Mouse (Mus musculus) liver, embryonic 11.5 days (tissue): ENCODE results near the gene Pkd1. TPM values are rescaled to one million over a fixed set of nuclear protein-coding genes. Genes with fewer than 3 reads are reported as not detected.

Experiments used
- ATAC-seq: fragments of 200-750 bp; cut with Nextera tagmentation; replicated peaks from 2 replicates; pipeline ENCODE4 v1.8.0; 2017; ENCODE audit warnings: moderate number of reproducible peaks, mild to moderate bottlenecking, moderate TSS enrichment, moderate library complexity; ENCODE audit not compliant: low FRiP score
- DNase-seq: peaks from one replicate; pipeline ENCODE4 v3.0.0-alpha.2; 2017; ENCODE audit warnings: low spot score
- H3K27ac ChIP-seq: fragments of 300-500 bp; sonication (generic); 2 replicates; pipeline ENCODE4 v1.5.1; 2014; ENCODE audit warnings: mild to moderate bottlenecking, low read depth, low read length, control low read depth
- H3K27me3 ChIP-seq: fragments of 300-500 bp; sonication (generic); replicated peaks from 2 replicates; pipeline ENCODE4 v1.6.1; 2014; ENCODE audit warnings: low read length, mixed read lengths; ENCODE audit not compliant: control insufficient read depth, insufficient read depth
- H3K36me3 ChIP-seq: fragments of 300-500 bp; sonication (generic); 2 replicates; pipeline ENCODE4 v1.6.1; 2014; ENCODE audit warnings: mild to moderate bottlenecking, low read length, moderate library complexity, mixed read lengths; ENCODE audit not compliant: control insufficient read depth, insufficient read depth
- H3K4me1 ChIP-seq: fragments of 300-500 bp; sonication (generic); replicated peaks from 2 replicates; pipeline ENCODE4 v1.6.1; 2014; ENCODE audit warnings: low read length, mixed read lengths; ENCODE audit not compliant: control insufficient read depth, insufficient read depth
- H3K4me2 ChIP-seq: fragments of 300-500 bp; sonication (generic); 2 replicates; pipeline ENCODE4 v1.6.1; 2014; ENCODE audit warnings: mild to moderate bottlenecking, control low read depth, moderate library complexity
- H3K4me3 ChIP-seq: fragments of 300-500 bp; sonication (generic); 2 replicates; pipeline ENCODE4 v1.5.1; 2014; ENCODE audit warnings: low read depth, low read length, control low read depth
- H3K9ac ChIP-seq: fragments of 300-500 bp; sonication (generic); 2 replicates; pipeline ENCODE4 v1.6.1; 2014; ENCODE audit warnings: low read depth, low read length, control low read depth
- H3K9me3 ChIP-seq: fragments of 300-500 bp; sonication (generic); 2 replicates; pipeline ENCODE4 v1.6.1; 2016; ENCODE audit warnings: low read length, inconsistent platforms, mixed read lengths; ENCODE audit not compliant: control insufficient read depth
- WGBS: fragments of 180-500 bp; shearing (Covaris S2); extraction: QIAGEN DNeasy Blood & Tissue Kit; methylation state at CpG from one replicate; pipeline ENCODE4 v1.1.7; 2014; 5-methylcytosine and 5-hydroxymethylcytosine counted together
- polyA plus RNA-seq: library from polyadenylated mRNA; unstranded; fragments of >200 nt; fragmentation: Nextera tagmentation; extraction: Ambion mirVana; gene quantifications from 2 replicates; pipeline ENCODE4 v1.2.1, GENCODE M21; 2014

The Pkd1 gene
- polyA plus RNA-seq, 1 experiment from 2014 or later = 12.2 TPM

DNA sequence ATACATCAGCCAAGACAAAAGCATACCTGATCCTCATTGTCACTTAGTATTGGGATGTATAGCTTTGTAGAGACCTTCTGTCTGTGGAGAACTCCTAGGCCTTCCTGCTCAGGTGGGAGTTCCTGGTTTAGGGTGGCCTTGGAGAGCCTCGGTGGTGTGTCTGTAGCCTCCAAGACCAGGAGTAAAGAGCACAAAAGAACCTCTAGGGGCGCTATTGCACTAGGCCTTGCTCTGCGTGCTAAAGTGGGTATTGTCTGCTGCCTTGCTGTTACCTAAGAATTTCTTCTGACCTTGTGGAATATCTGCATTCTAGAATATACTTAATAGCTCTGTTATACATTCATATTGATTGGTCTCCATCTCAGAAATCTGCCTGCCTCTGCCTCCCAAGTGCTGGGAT lies 9.3 kb upstream of the Pkd1 start:
- 10% methylated on average over 3 of the region's 3 CpGs for WGBS
- H3K27ac ChIP-seq = no peak overlapping the region
- H3K9ac ChIP-seq = no peak overlapping the region
- H3K4me2 ChIP-seq = no peak overlapping the region
- no peaks in the 10 kb centered on the region for H3K36me3 ChIP-seq
- H3K27me3 ChIP-seq = peaks cover 3% of the 10 kb centered on the region; the same call in 1 of the 2 replicates
- H3K4me1 ChIP-seq = no peaks in the 10 kb centered on the region
- no peaks in the 10 kb centered on the region for H3K9me3 ChIP-seq
- DNase-seq = peak; percentile 42
- H3K4me3 ChIP-seq = no peak overlapping the region
- 0 out of 2 replicates have a peak, but pooled peaks have one; percentile 68 for ATAC-seq

DNA sequence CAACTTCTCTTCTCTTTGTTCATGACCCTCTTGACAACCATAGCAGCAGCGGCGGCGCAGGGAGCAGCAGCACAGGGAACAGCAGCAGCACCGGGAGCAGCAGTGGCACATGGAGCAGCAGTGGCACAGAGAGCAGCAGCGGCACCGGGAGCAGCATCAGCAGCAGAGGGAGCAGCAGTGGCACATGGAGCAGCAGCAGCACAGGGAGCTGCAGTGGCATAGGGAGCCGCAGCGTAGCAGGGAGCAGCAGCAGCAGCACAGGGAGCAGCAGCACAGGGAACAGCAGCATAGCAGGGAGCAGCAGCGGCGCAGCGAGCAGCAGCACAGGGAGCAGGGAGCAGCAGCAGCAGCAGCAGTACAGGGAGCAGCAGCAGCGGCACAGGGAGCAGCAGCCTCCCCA lies 5.0 kb upstream of the Pkd1 start:
- no peak overlapping the region for H3K4me3 ChIP-seq
- peaks cover 3% of the 10 kb centered on the region; the same call in 1 of the 2 replicates for H3K27me3 ChIP-seq
- no peaks in the 10 kb centered on the region for H3K9me3 ChIP-seq
- no peaks in the 10 kb centered on the region for H3K4me1 ChIP-seq
- ATAC-seq (no peak), DNase-seq (no peak)
- 27% methylated on average over 12 of the region's 12 CpGs for WGBS
- H3K9ac ChIP-seq = 0 out of 2 replicates have a peak overlapping the region, but pooled peaks have one; percentile 44
- H3K27ac ChIP-seq = no peak overlapping the region; the same call in 1 of the 2 replicates
- H3K36me3 ChIP-seq = no peaks in the 10 kb centered on the region
- peak overlapping the region; percentile 33 for H3K4me2 ChIP-seq

DNA sequence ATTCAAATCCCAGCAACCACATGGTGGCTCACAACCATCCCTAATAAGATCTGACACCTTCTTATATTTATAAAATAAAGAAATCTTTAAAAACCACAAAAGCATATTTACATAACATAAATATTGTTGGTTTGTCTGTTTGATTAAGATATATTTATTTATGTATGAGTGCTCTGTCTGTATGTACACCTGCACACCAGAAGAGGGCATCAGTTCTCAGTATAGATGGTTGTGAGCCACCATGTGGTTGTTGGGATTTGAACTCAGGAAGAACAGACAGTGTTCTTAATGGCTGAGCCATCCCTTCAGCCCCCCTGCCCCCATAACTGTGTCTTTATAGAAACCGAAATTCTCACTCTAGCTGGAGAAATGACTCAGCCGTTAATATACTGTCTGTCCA lies 4.4 kb upstream of the Pkd1 start:
- DNase-seq = no peak
- H3K4me1 ChIP-seq = no peaks in the 10 kb centered on the region
- no peak overlapping the region for H3K9ac ChIP-seq
- no peak for ATAC-seq
- H3K4me2 ChIP-seq = no peak overlapping the region
- no peak overlapping the region for H3K4me3 ChIP-seq
- no peaks in the 10 kb centered on the region for H3K9me3 ChIP-seq
- H3K27me3 ChIP-seq = peaks cover 3% of the 10 kb centered on the region; the same call in 1 of the 2 replicates
- WGBS = 91% methylated on average over 2 of the region's 2 CpGs
- H3K36me3 ChIP-seq = no peaks in the 10 kb centered on the region
- no peak overlapping the region for H3K27ac ChIP-seq

DNA sequence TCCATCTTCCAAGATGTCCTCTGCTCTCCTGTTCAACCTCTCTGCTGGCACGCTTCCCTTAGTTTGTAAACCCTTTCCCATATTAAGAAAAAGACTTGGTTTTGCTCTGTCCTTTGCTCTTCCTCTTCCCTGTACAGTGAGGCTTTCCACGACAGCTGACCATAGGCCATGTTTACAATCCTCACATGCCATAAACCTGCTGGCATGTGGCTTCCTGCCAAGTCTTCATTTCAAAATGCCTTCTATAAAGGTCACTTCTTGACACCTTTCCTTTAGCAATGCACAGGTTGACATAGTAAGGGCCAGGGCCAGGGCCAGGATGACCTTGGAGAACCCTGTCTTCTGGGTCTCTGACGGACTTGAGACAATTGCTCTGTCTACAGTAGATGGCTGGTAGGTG lies 3.4 kb upstream of the Pkd1 start:
- Histone ChIP-seq H3K9me3 (no peaks in the 10 kb centered on the region), H3K4me2 (no peak overlapping the region), H3K27ac (no peak overlapping the region), H3K9ac (no peak overlapping the region), H3K27me3 (peaks cover 3% of the 10 kb centered on the region; the same call in 1 of the 2 replicates), H3K36me3 (no peaks in the 10 kb centered on the region), H3K4me3 (no peak overlapping the region), H3K4me1 (peaks cover 7% of the 10 kb centered on the region)
- WGBS = 81% methylated on average over 3 of the region's 3 CpGs
- DNase-seq (no peak), ATAC-seq (no peak)

DNA sequence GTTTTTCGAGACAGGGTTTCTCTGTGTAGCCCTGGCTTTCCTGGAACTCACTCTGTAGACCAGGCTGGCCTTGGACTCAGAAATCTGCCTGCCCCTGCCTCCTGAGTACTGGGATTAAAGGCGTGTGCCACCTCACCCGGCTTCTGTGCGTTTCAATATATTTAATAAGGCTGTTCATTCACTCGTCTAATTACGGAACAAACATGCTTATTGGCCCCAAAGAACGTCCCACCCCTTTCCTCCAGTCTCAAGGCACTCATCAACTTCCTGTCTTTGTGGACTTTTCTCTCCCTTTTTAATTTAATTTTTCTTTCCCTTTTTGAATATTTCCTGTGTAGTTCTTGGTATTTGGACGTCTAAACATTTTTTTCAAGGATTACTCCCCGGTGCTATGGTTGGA lies 1.2 kb upstream of the Pkd1 start:
- Histone ChIP-seq H3K4me1 (peaks cover 7% of the 10 kb centered on the region), H3K9ac (peak overlapping the region; percentile 51), H3K9me3 (no peaks in the 10 kb centered on the region), H3K4me3 (peak overlapping the region; percentile 93), H3K27me3 (peaks cover 3% of the 10 kb centered on the region; the same call in 1 of the 2 replicates), H3K27ac (peak overlapping the region; percentile 52; the same call in 1 of the 2 replicates), H3K36me3 (no peaks in the 10 kb centered on the region), H3K4me2 (peak overlapping the region; percentile 96)
- DNase-seq = no peak
- 22% methylated on average over 9 of the region's 9 CpGs for WGBS
- ATAC-seq = no peak

DNA sequence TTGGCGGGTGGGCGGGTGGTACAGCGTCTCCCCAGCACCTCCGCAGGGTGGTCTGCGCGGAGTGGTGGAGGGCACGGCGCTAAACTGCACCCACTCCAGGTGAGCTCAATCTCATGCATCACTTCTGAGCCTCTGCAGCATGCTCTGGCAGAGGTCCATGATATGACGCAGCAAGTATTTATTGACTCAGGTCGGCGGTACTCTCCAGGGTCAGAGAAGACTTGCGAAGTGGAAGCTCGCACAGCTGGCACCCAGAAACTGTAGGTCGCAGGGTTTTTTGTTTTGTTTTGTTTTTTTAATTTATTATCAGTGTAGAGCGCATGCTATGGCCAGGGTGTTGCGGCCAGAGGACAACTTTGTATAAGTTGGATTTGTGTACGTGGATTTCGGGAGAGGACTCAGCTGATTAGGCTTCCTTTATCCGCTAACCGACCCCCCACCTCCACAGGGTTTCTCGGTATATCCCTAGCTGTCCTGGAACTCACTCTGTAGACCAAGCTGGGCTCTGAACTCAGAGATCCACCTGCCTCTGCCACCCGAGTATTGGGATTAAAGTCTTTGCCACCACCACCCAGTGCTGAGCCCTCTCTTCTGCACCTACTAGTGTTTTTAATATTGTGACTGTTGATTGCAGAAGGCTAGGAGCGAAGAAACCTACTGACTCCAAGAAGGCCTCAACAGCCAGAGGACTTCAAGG lies 565 bp upstream of the Pkd1 start:
- 2% methylated on average over 23 of the region's 23 CpGs for WGBS
- Histone ChIP-seq H3K9ac (peak overlapping the region; percentile 51), H3K4me2 (peak overlapping the region; percentile 96), H3K4me1 (peaks cover 7% of the 10 kb centered on the region), H3K27me3 (peaks cover 3% of the 10 kb centered on the region; the same call in 1 of the 2 replicates), H3K4me3 (peak overlapping the region; percentile 93), H3K36me3 (no peaks in the 10 kb centered on the region), H3K27ac (peak overlapping the region; percentile 52), H3K9me3 (no peaks in the 10 kb centered on the region)
- ATAC-seq (peak; percentile 43), DNase-seq (peak; percentile 70)

DNA sequence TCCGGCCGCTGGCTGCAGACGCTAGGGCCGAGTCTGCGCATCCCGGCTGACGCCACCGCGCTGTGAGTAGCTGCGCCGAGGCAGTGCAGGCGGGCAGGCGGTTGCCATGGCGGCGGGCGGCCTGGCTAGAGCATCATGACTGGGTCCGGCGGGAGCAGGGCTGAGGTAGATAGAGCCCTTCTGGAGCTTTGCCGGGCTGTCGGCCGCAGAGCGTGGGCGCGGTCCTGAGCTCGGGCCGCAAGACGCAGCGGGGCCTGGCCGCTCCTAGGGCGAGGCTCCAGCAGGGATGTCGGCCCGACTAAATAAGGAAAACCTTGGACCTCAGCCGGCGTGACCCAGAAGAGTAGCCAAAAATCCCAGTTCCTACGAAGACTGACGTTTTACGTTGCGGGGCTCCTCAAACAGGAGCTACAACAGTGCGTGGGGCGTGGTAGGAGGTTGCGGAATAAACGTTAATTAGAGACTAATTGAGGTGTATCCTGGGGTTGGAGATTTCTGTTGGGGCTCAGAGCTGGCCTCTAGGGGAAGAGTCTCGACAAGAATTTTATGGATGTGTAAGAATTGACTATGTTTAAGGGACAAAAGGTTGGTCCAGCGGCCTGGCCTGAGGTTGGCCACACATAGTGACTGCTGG lies 899 bp downstream of the Pkd1 start:
- H3K27ac ChIP-seq = peak overlapping the region; percentile 93
- H3K9ac ChIP-seq = peak overlapping the region; percentile 92
- no peaks in the 10 kb centered on the region for H3K27me3 ChIP-seq
- no peak for DNase-seq
- peak overlapping the region; percentile 93 for H3K4me3 ChIP-seq
- H3K4me2 ChIP-seq = peak overlapping the region; percentile 96
- H3K4me1 ChIP-seq = peaks cover 7% of the 10 kb centered on the region
- peak; percentile 61 for ATAC-seq
- no peaks in the 10 kb centered on the region for H3K36me3 ChIP-seq
- H3K9me3 ChIP-seq = no peaks in the 10 kb centered on the region
- 2% methylated on average over 44 of the region's 44 CpGs for WGBS

DNA sequence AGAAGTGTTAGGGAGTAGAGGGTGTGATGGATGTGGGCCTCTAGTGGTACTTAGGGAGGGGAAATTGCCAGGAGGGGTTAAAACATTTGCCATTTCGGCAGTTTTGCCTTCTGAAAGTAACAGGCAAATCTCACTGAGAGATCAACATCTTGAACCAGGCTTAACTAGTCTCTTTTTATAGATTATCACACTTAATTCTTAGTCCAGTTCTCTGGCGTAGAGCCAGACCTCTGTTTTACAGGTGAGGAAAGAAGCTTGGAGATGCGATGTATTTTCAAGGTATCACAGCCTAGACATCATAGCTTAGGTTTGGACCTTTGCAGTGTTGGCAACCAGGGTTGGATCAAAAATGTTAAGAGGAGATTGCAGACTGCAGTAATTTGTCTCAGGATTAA lies 1.4 kb downstream of the Pkd1 start:
- Histone ChIP-seq H3K4me1 (peaks cover 7% of the 10 kb centered on the region), H3K9ac (peak overlapping the region; percentile 92), H3K4me2 (peak overlapping the region; percentile 96), H3K36me3 (no peaks in the 10 kb centered on the region), H3K27me3 (no peaks in the 10 kb centered on the region), H3K4me3 (peak overlapping the region; percentile 93), H3K27ac (no peak overlapping the region), H3K9me3 (no peaks in the 10 kb centered on the region)
- no peak for ATAC-seq
- no peak for DNase-seq
- WGBS = 57% methylated on average over 3 of the region's 3 CpGs
